Mouse (Mus musculus): ENCODE results near the gene Slc16a2. TPM values are rescaled to one million over a fixed set of nuclear protein-coding genes. Genes with fewer than 3 reads are reported as not detected.
A peak's percentile ranks its signal among the peaks of the same experiment; 100 is the strongest.

The Slc16a2 gene
- polyA plus RNA-seq (2014; fragmentation: Nextera tagmentation; extraction: Ambion mirVana): 26.5 and 31.6 TPM in 2 replicates

- H3K4me3 ChIP-seq (replicated peaks; ENCODE audit: low read depth, low read length): peak within 1 kb of the TSS; percentile 53
- peaks cover 35% of the 10 kb centered on the region; the same call in 1 of the 2 replicates for H3K27me3 ChIP-seq (ENCODE audit: control insufficient read depth, insufficient read depth, low read length)
- peak within 1 kb of the TSS; percentile 60 for H3K9ac ChIP-seq (replicated peaks; ENCODE audit: low read length)
- H3K27ac ChIP-seq (replicated peaks; ENCODE audit: low read depth, low read length): peak within 1 kb of the TSS; percentile 75
- peaks cover 7% of the 10 kb centered on the region for H3K4me1 ChIP-seq (ENCODE audit: control insufficient read depth, insufficient read depth, low read length)
- peak; percentile 83 for DNase-seq
- 15% methylated on average over 16 of the region's 17 CpGs for WGBS
- no peaks in the 10 kb centered on the region for H3K36me3 ChIP-seq (ENCODE audit: control insufficient read depth, insufficient read depth, low read length)
- H3K4me2 ChIP-seq (ENCODE audit: low read length): peak within 1 kb of the TSS; percentile 68
- peak; percentile 92 for ATAC-seq (ENCODE audit: low FRiP score, low TSS enrichment)
- no peaks in the 10 kb centered on the region for H3K9me3 ChIP-seq (ENCODE audit: control insufficient read depth, low read length)
These were observed at the start of gene Slc16a2 for GRCm38 (mm10) chrX:103821832-103822196. Gene Slc16a2 (minus strand): TSS chrX:103821983.

- DNase-seq (no peak), ATAC-seq (ENCODE audit: low FRiP score, low TSS enrichment) (no peak)
- Histone ChIP-seq H3K27me3 (ENCODE audit: control insufficient read depth, insufficient read depth, low read length) (peaks cover 19% of the 10 kb centered on the region; the same call in 1 of the 2 replicates), H3K4me2 (ENCODE audit: low read length) (no peak overlapping the region), H3K4me3 (replicated peaks; ENCODE audit: low read depth, low read length) (no peak overlapping the region), H3K4me1 (ENCODE audit: control insufficient read depth, insufficient read depth, low read length) (no peaks in the 10 kb centered on the region), H3K36me3 (ENCODE audit: control insufficient read depth, insufficient read depth, low read length) (no peaks in the 10 kb centered on the region), H3K9me3 (ENCODE audit: control insufficient read depth, low read length) (no peaks in the 10 kb centered on the region), H3K9ac (replicated peaks; ENCODE audit: low read length) (no peak overlapping the region), H3K27ac (replicated peaks; ENCODE audit: low read depth, low read length) (no peak overlapping the region)
- WGBS: 58% methylated on average over 2 of the region's 2 CpGs
These were observed 41.7 kb upstream of the Slc16a2 start for GRCm38 (mm10) chrX:103863502-103863901.

- Histone ChIP-seq H3K4me3 (replicated peaks; ENCODE audit: low read depth, low read length) (no peak overlapping the region), H3K9ac (replicated peaks; ENCODE audit: low read length) (no peak overlapping the region), H3K4me1 (ENCODE audit: control insufficient read depth, insufficient read depth, low read length) (no peaks in the 10 kb centered on the region), H3K9me3 (ENCODE audit: control insufficient read depth, low read length) (no peaks in the 10 kb centered on the region), H3K27me3 (ENCODE audit: control insufficient read depth, insufficient read depth, low read length) (peaks cover 19% of the 10 kb centered on the region; the same call in 1 of the 2 replicates), H3K36me3 (ENCODE audit: control insufficient read depth, insufficient read depth, low read length) (no peaks in the 10 kb centered on the region), H3K4me2 (ENCODE audit: low read length) (no peak overlapping the region), H3K27ac (replicated peaks; ENCODE audit: low read depth, low read length) (no peak overlapping the region)
- 94% methylated on average over 3 of the region's 3 CpGs for WGBS
- ATAC-seq (ENCODE audit: low FRiP score, low TSS enrichment) (no peak), DNase-seq (no peak)
These were observed 41.1 kb upstream of the Slc16a2 start for GRCm38 (mm10) chrX:103862877-103863276.

GRCm38 (mm10) chrX:103845266-103845665 is 23.5 kb upstream of the Slc16a2 start:
- no peaks in the 10 kb centered on the region for H3K4me1 ChIP-seq (ENCODE audit: control insufficient read depth, insufficient read depth, low read length)
- H3K27ac ChIP-seq (replicated peaks; ENCODE audit: low read depth, low read length): no peak overlapping the region
- 42% methylated on average over 2 of the region's 2 CpGs for WGBS
- no peak overlapping the region for H3K4me2 ChIP-seq (ENCODE audit: low read length)
- DNase-seq (peak; percentile 74), ATAC-seq (ENCODE audit: low FRiP score, low TSS enrichment) (no peak)
- H3K9ac ChIP-seq (replicated peaks; ENCODE audit: low read length): no peak overlapping the region
- H3K9me3 ChIP-seq (ENCODE audit: control insufficient read depth, low read length): no peaks in the 10 kb centered on the region
- no peaks in the 10 kb centered on the region for H3K36me3 ChIP-seq (ENCODE audit: control insufficient read depth, insufficient read depth, low read length)
- H3K4me3 ChIP-seq (replicated peaks; ENCODE audit: low read depth, low read length): no peak overlapping the region
- H3K27me3 ChIP-seq (ENCODE audit: control insufficient read depth, insufficient read depth, low read length): no peaks in the 10 kb centered on the region; the same call in 1 of the 2 replicates

GRCm38 (mm10) chrX:103828836-103829235 is 7.1 kb upstream of the Slc16a2 start:
- H3K27me3 ChIP-seq (ENCODE audit: control insufficient read depth, insufficient read depth, low read length): peaks cover 22% of the 10 kb centered on the region
- no peaks in the 10 kb centered on the region for H3K4me1 ChIP-seq (ENCODE audit: control insufficient read depth, insufficient read depth, low read length)
- ATAC-seq (ENCODE audit: low FRiP score, low TSS enrichment): no peak

GRCm38 (mm10) chrX:103822271-103822811 is 558 bp upstream of the Slc16a2 start:
- peaks cover 35% of the 10 kb centered on the region; the same call in 1 of the 2 replicates for H3K27me3 ChIP-seq (ENCODE audit: control insufficient read depth, insufficient read depth, low read length)
- peak overlapping the region; percentile 53 for H3K4me3 ChIP-seq (replicated peaks; ENCODE audit: low read depth, low read length)
- peak; percentile 44 for ATAC-seq (ENCODE audit: low FRiP score, low TSS enrichment)
- H3K4me2 ChIP-seq (ENCODE audit: low read length): peak overlapping the region; percentile 68
- H3K27ac ChIP-seq (replicated peaks; ENCODE audit: low read depth, low read length): peak overlapping the region; percentile 75
- H3K4me1 ChIP-seq (ENCODE audit: control insufficient read depth, insufficient read depth, low read length): peaks cover 7% of the 10 kb centered on the region
- H3K9me3 ChIP-seq (ENCODE audit: control insufficient read depth, low read length): no peaks in the 10 kb centered on the region
- H3K9ac ChIP-seq (replicated peaks; ENCODE audit: low read length): peak overlapping the region; percentile 45
- 22% methylated on average over 16 of the region's 20 CpGs for WGBS
- DNase-seq: peak; percentile 39
- H3K36me3 ChIP-seq (ENCODE audit: control insufficient read depth, insufficient read depth, low read length): no peaks in the 10 kb centered on the region

More at GRCm38 (mm10) chrX:103828836-103829235, 7.1 kb upstream of the Slc16a2 start:
- Histone ChIP-seq H3K4me2 (ENCODE audit: low read length) (no peak overlapping the region), H3K27ac (replicated peaks; ENCODE audit: low read depth, low read length) (no peak overlapping the region), H3K9me3 (ENCODE audit: control insufficient read depth, low read length) (no peaks in the 10 kb centered on the region), H3K36me3 (ENCODE audit: control insufficient read depth, insufficient read depth, low read length) (no peaks in the 10 kb centered on the region), H3K9ac (replicated peaks; ENCODE audit: low read length) (no peak overlapping the region), H3K4me3 (replicated peaks; ENCODE audit: low read depth, low read length) (no peak overlapping the region)
- 93% methylated on average over 2 of the region's 2 CpGs for WGBS
- no peak for DNase-seq

- H3K4me2 ChIP-seq (ENCODE audit: low read length): peak overlapping the region; percentile 68
- peak overlapping the region; percentile 53 for H3K4me3 ChIP-seq (replicated peaks; ENCODE audit: low read depth, low read length)
- no peaks in the 10 kb centered on the region for H3K9me3 ChIP-seq (ENCODE audit: control insufficient read depth, low read length)
- H3K27ac ChIP-seq (replicated peaks; ENCODE audit: low read depth, low read length): peak overlapping the region; percentile 75
- peaks cover 35% of the 10 kb centered on the region; the same call in 1 of the 2 replicates for H3K27me3 ChIP-seq (ENCODE audit: control insufficient read depth, insufficient read depth, low read length)
- peak overlapping the region; percentile 60 for H3K9ac ChIP-seq (replicated peaks; ENCODE audit: low read length)
- peaks cover 7% of the 10 kb centered on the region for H3K4me1 ChIP-seq (ENCODE audit: control insufficient read depth, insufficient read depth, low read length)
- DNase-seq (peak; percentile 41), ATAC-seq (ENCODE audit: low FRiP score, low TSS enrichment) (peak; percentile 60)
- WGBS: 30% methylated on average over 37 of the region's 37 CpGs
- no peaks in the 10 kb centered on the region for H3K36me3 ChIP-seq (ENCODE audit: control insufficient read depth, insufficient read depth, low read length)
These were observed 470 bp downstream of the Slc16a2 start for GRCm38 (mm10) chrX:103821195-103821831.

GRCm38 (mm10) chrX:103820307-103821194 is 1.2 kb downstream of the Slc16a2 start:
- DNase-seq (peak; percentile 37), ATAC-seq (ENCODE audit: low FRiP score, low TSS enrichment) (no peak)
- H3K27ac ChIP-seq (replicated peaks; ENCODE audit: low read depth, low read length): no peak overlapping the region
- H3K4me2 ChIP-seq (ENCODE audit: low read length): peak overlapping the region; percentile 68
- WGBS: 26% methylated on average over 35 of the region's 35 CpGs
- H3K4me3 ChIP-seq (replicated peaks; ENCODE audit: low read depth, low read length): peak overlapping the region; percentile 53
- H3K27me3 ChIP-seq (ENCODE audit: control insufficient read depth, insufficient read depth, low read length): peaks cover 40% of the 10 kb centered on the region
- H3K9ac ChIP-seq (replicated peaks; ENCODE audit: low read length): peak overlapping the region; percentile 60
- no peaks in the 10 kb centered on the region for H3K9me3 ChIP-seq (ENCODE audit: control insufficient read depth, low read length)
- H3K4me1 ChIP-seq (ENCODE audit: control insufficient read depth, insufficient read depth, low read length): peaks cover 7% of the 10 kb centered on the region
- no peaks in the 10 kb centered on the region for H3K36me3 ChIP-seq (ENCODE audit: control insufficient read depth, insufficient read depth, low read length)

Data from midbrain, embryonic 14.5 days (tissue).